Mouse (Mus musculus) thymus, adult 2 months (tissue): ENCODE measurements around the gene Zbtb14. TPM values are rescaled to one million over a fixed set of nuclear protein-coding genes. Genes with fewer than 3 reads are reported as not detected.

Source experiments
- DNase-seq: peaks from one replicate; pipeline ENCODE4 v3.0.0; 2021
- H3K27ac ChIP-seq: fragments of 200-500 bp; 2 replicates; pipeline ENCODE4 v1.5.1; 2012; ENCODE audit warnings: low read length, control low read depth; ENCODE audit not compliant: control insufficient read depth, insufficient read depth
- H3K27me3 ChIP-seq: fragments of 200-500 bp; 2 replicates; pipeline ENCODE4 v1.6.1; 2012; ENCODE audit warnings: mild to moderate bottlenecking, low read length, moderate library complexity, mixed read lengths; ENCODE audit not compliant: control insufficient read depth, insufficient read depth
- H3K36me3 ChIP-seq: fragments of 200-500 bp; 2 replicates; pipeline ENCODE4 v1.6.1; 2012; ENCODE audit warnings: mild to moderate bottlenecking, low read length, moderate library complexity; ENCODE audit not compliant: control insufficient read depth, insufficient read depth
- H3K4me1 ChIP-seq: fragments of 200-500 bp; replicated peaks from 2 replicates; pipeline ENCODE4 v1.6.1; 2012; ENCODE audit warnings: low read length; ENCODE audit not compliant: control insufficient read depth, insufficient read depth
- H3K4me3 ChIP-seq: fragments of 200-500 bp; 2 replicates; pipeline ENCODE4 v1.5.1; 2012; ENCODE audit warnings: mild to moderate bottlenecking, low read length, control low read depth, moderate library complexity; ENCODE audit not compliant: control insufficient read depth, insufficient read depth
- CTCF ChIP-seq: fragments of 200-500 bp; IDR thresholded peaks from 2 replicates; pipeline ENCODE4 v1.5.1; 2012; ENCODE audit warnings: mild to moderate bottlenecking, control low read depth, low read length, moderate library complexity, borderline replicate concordance; ENCODE audit not compliant: control insufficient read depth, poor library complexity, insufficient read depth; ENCODE audit errors: extremely low read depth
- POLR2A ChIP-seq: fragments of 200-500 bp; IDR thresholded peaks from 2 replicates; pipeline ENCODE4 v1.6.1; 2012; ENCODE audit warnings: mild to moderate bottlenecking, low read length, control low read depth, moderate library complexity; ENCODE audit not compliant: control insufficient read depth, poor library complexity, insufficient read depth; ENCODE audit errors: extremely low read depth
- WGBS: fragments of 180-500 bp; shearing (Covaris S2); methylation state at CpG from one replicate; pipeline ENCODE4 v1.1.7; 2018; 5-methylcytosine and 5-hydroxymethylcytosine counted together
- polyA plus RNA-seq: library from polyadenylated mRNA; depleted of rRNA; stranded (reverse); fragments of >200 nt; gene quantifications from 2 replicates; pipeline ENCODE4 v1.2.3, GENCODE M21; 2012; rRNA removed

Zbtb14 gene
- polyA plus RNA-seq, 1 experiment = 7.4 TPM

DNA sequence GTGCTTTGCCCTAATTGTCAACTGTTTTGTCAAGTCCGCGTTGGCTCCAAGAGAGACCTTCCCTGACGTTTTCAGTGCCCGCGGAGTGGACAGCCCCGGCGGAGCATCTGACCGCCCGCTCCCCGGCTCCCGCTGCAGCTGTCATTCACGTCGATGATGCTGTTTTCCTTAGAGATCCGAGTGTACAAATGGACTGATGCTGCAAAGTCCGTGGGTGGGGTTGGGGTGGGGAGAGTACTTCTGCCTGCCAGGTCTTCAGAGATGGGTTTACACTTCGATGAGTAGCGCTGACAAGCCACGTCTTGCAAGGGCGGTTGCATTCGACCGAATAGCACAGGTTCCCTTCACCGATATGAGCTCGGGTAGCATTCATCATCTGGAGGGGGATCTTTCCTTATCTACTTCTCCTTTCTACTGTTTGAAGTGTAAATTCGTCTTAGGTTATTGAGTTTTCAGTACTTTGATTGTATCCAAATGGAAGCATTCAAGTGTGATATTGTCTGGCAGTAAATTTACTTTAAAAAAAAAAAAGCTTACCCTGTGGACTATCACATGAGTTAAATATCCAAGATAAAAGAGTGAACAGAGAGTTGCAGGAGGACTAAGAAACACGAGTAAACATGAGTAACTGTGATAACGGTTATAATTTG, 35.0 kb downstream of the Zbtb14 start:
- no peak for DNase-seq
- H3K27ac ChIP-seq = peak overlapping the region; percentile 29
- WGBS = 5% methylated on average over 26 of the region's 26 CpGs
- TF ChIP-seq POLR2A (no peak), CTCF (no peak)
- peak overlapping the region; percentile 76 for H3K4me3 ChIP-seq
- no peaks in the 10 kb centered on the region for H3K36me3 ChIP-seq
- no peaks in the 10 kb centered on the region for H3K4me1 ChIP-seq
- H3K27me3 ChIP-seq = no peaks in the 10 kb centered on the region

- TF ChIP-seq POLR2A = no peak
- TF ChIP-seq CTCF = no peak
- Histone ChIP-seq H3K4me1 (peaks cover 3% of the 10 kb centered on the region), H3K27ac (no peak overlapping the region), H3K27me3 (no peaks in the 10 kb centered on the region), H3K36me3 (no peaks in the 10 kb centered on the region), H3K4me3 (no peak overlapping the region)
- no peak for DNase-seq
- 66% methylated on average over 1 of the region's 1 CpGs for WGBS
Measured at GRCm38 (mm10) chr17:69421592-69421991, 38.7 kb downstream of the Zbtb14 start.

DNA sequence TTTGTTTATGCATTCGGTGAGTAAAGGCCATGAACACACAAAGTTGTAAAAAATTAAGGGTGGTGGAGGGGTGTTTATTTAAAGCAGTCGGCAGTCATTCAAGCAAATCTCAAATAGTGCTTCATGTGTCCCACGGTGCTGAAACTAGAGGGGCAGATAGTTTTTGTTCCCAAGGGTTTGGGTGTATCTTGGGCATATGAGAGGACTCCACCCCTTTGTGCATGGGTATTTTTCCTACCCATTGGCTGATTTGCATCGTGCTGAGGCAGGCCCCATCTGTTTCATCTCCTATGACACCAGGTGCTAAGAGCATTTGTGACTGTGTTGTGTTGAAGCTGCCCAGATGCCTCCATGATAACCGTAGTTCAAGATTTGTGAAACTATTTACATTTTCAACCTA, 55.0 kb downstream of the Zbtb14 start:
- WGBS = 78% methylated on average over 5 of the region's 5 CpGs

GRCm38 (mm10) chr17:69438486-69438885, 55.6 kb downstream of the Zbtb14 start:
- TF ChIP-seq POLR2A = no peak
- no peak for TF ChIP-seq CTCF
- DNase-seq = no peak
- no peak overlapping the region for H3K4me3 ChIP-seq
- H3K27me3 ChIP-seq = peaks cover 9% of the 10 kb centered on the region; the same call in 1 of the 2 replicates
- WGBS = 36% methylated on average over 14 of the region's 14 CpGs
- no peaks in the 10 kb centered on the region for H3K4me1 ChIP-seq
- no peak overlapping the region for H3K27ac ChIP-seq
- no peaks in the 10 kb centered on the region for H3K36me3 ChIP-seq

More for the DNA sequence above, 55.0 kb downstream of the Zbtb14 start:
- no peak for DNase-seq
- H3K36me3 ChIP-seq = no peaks in the 10 kb centered on the region
- no peaks in the 10 kb centered on the region for H3K4me1 ChIP-seq
- H3K27me3 ChIP-seq = peaks cover 9% of the 10 kb centered on the region; the same call in 1 of the 2 replicates
- TF ChIP-seq CTCF = no peak
- no peak for TF ChIP-seq POLR2A
- no peak overlapping the region for H3K4me3 ChIP-seq
- no peak overlapping the region for H3K27ac ChIP-seq

GRCm38 (mm10) chr17:69438990-69439491, 56.2 kb downstream of the Zbtb14 start, which contains the start of gene Akain1:
TSS of gene Akain1 (plus strand) at chr17:69439326.
- Histone ChIP-seq H3K36me3 (no peaks in the 10 kb centered on the region), H3K27me3 (peaks cover 9% of the 10 kb centered on the region; the same call in 1 of the 2 replicates), H3K4me1 (no peaks in the 10 kb centered on the region), H3K4me3 (0 out of 2 replicates have a peak within 1 kb of the TSS, but pooled peaks have one; percentile 4), H3K27ac (no peak within 1 kb of the TSS)
- DNase-seq = peak; percentile 55
- WGBS = 2% methylated on average over 44 of the region's 44 CpGs
- TF ChIP-seq POLR2A = no peak
- no peak for TF ChIP-seq CTCF

DNA sequence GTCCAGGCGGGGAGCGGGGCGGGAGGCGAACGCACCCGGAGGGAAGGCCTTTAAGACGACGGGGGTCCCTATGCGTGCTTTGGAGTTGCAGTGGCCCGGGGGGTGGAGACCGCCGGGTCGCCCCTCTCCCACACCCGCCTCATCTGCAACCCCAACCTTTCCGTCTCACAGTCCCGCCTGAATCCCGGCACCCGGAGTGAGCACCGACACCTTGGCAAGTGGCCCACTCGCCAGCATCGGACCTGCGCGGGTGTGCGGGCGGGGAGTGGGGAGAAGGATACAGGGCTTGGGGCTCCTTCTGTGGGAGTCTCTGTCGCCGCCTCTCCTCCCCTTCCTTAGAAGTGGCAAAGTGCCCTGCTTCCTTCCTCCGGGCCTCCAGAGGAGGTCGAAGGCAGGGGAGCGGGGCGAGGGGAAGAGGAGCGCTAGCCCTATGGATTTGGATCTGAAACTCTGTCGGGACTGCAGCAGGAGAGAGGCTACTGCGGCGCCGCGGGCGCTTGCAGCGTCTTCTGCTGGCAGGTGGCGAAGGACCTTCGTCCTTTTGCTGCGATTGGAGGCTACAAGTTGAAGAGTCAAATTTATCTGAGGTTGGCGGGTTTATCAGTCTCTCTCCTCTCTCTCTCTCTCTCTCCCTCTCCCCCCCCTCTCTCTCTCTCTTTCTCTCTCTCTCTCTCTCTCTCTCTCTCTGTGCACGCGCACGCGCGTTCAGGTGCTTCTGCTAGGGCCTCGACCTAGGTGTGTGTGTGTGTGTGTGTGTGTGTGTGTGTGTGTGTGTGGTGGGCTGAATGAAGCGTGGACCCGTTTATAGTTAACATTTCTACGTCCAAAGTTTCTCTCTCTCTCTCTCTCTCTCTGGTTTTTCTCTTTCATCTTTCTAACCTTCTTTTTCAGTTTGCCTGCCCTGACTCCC, 57.0 kb downstream of the Zbtb14 start:
- 5% methylated on average over 51 of the region's 52 CpGs for WGBS
- no peaks in the 10 kb centered on the region for H3K36me3 ChIP-seq
- TF ChIP-seq CTCF = no peak
- no peak for TF ChIP-seq POLR2A
- no peak overlapping the region for H3K4me3 ChIP-seq
- no peaks in the 10 kb centered on the region for H3K4me1 ChIP-seq
- H3K27me3 ChIP-seq = peaks cover 9% of the 10 kb centered on the region; the same call in 1 of the 2 replicates
- no peak overlapping the region for H3K27ac ChIP-seq
- DNase-seq = peak; percentile 9

Other genes with a start within 250 kb of the Zbtb14 start
- gene Akain1, start 56.3 kb downstream of the Zbtb14 start, polyA plus RNA-seq = 0.08 TPM in 1 of 2 replicates, not detected in the other